Mouse (Mus musculus): ENCODE measurements around the gene Leng8. TPM values are rescaled to one million over a fixed set of nuclear protein-coding genes. Genes with fewer than 3 reads are reported as not detected.

Gene Leng8
- polyA plus RNA-seq, 1 experiment from 2014 or later = 72.6 TPM

DNA sequence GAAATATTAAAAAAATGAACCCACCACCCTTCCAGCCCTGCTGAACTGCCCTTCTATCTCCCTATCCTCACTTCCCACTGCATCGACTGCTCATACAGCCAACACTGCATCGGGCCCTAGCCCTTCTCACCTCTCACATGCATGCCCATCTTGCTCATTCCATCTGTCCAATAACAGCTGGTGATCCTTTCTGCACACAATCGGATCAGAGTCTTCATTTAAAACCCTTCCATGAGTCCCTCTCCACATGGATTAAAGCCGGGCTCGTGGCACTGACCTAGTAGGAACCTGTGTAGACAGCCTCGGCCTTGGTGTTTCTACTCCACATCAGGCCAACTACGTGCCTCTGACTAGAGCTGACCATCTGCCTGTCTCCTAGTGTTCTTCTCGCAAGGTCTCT lies 4.9 kb upstream of the Leng8 start:
- no peaks in the 10 kb centered on the region for H3K27me3 ChIP-seq (ENCODE audit: insufficient read depth, poor library complexity, severe bottlenecking)
- H3K4me1 ChIP-seq = peaks cover 8% of the 10 kb centered on the region
- H3K9me3 ChIP-seq = no peaks in the 10 kb centered on the region; the same call in 1 of the 2 replicates
- 83% methylated on average over 8 of the region's 8 CpGs for WGBS
- no peak overlapping the region for H3K4me3 ChIP-seq
- H3K27ac ChIP-seq = no peak overlapping the region
- no peak for DNase-seq (ENCODE audit: low spot score)
- no peaks in the 10 kb centered on the region for H3K36me3 ChIP-seq

GRCm38 (mm10) chr7:4132581-4132980 lies 4.3 kb upstream of the Leng8 start:
- 95% methylated on average over 3 of the region's 3 CpGs for WGBS
- H3K4me1 ChIP-seq = peaks cover 10% of the 10 kb centered on the region
- no peaks in the 10 kb centered on the region for H3K36me3 ChIP-seq
- DNase-seq (ENCODE audit: low spot score) = no peak
- no peaks in the 10 kb centered on the region for H3K27me3 ChIP-seq (ENCODE audit: insufficient read depth, poor library complexity, severe bottlenecking)
- H3K9me3 ChIP-seq = peaks cover 3% of the 10 kb centered on the region; the same call in 1 of the 2 replicates
- no peak overlapping the region for H3K27ac ChIP-seq
- H3K4me3 ChIP-seq = no peak overlapping the region

DNA sequence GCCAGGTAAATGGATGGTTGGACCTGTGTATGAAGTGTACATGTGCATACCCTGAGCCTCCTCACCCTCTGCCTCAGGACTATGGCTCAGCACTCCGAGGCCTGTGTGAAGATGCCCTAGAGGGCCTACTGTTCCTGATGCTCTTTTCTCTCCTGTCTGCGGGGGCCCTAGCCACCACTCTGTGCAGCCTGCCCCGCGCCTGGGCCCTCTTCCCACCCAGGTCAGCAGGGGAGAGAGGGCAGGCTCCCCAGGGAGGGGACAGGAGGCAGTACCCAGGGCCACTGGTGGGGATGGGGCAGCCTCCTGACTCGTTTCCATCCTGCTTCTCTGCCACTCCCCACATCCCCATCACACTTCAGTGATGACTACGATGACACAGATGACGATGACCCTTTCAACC lies 3.8 kb upstream of the Leng8 start:
- 71% methylated on average over 6 of the region's 7 CpGs for WGBS
- peaks cover 14% of the 10 kb centered on the region for H3K4me1 ChIP-seq

DNA sequence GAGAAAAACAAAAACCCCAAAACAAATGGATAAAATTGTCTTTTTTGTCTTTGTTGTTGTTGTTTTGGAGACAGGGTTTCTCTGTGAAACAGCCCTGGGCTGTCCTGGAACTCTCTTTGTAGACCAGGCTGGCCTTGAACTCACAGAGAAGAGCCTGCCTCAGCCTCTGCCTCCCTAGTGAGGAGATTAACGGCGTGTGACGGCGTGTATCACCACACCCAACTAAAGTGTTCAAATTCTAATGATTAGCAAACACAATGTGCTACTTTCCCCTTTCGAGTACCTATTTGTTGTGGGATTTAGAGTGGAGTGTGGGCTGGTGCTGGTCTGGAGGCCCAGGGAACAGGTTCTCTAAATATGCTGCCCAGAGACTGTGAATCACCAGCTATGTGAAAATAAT lies 1.9 kb upstream of the Leng8 start:
- peaks cover 18% of the 10 kb centered on the region for H3K4me1 ChIP-seq
- H3K27me3 ChIP-seq (ENCODE audit: insufficient read depth, poor library complexity, severe bottlenecking) = no peaks in the 10 kb centered on the region
- WGBS = 89% methylated on average over 5 of the region's 5 CpGs
- H3K9me3 ChIP-seq = peaks cover 3% of the 10 kb centered on the region; the same call in 1 of the 2 replicates
- H3K27ac ChIP-seq = no peak overlapping the region
- no peak overlapping the region for H3K4me3 ChIP-seq
- peaks cover 17% of the 10 kb centered on the region for H3K36me3 ChIP-seq
- DNase-seq (ENCODE audit: low spot score) = peak; percentile 61

More for the DNA sequence above, 3.8 kb upstream of the Leng8 start:
- no peak for DNase-seq (ENCODE audit: low spot score)
- peaks cover 3% of the 10 kb centered on the region; the same call in 1 of the 2 replicates for H3K9me3 ChIP-seq
- no peak overlapping the region for H3K4me3 ChIP-seq
- no peaks in the 10 kb centered on the region for H3K27me3 ChIP-seq (ENCODE audit: insufficient read depth, poor library complexity, severe bottlenecking)
- no peak overlapping the region for H3K27ac ChIP-seq
- no peaks in the 10 kb centered on the region for H3K36me3 ChIP-seq

- Histone ChIP-seq H3K27ac (peak overlapping the region; percentile 96), H3K9me3 (peaks cover 3% of the 10 kb centered on the region; the same call in 1 of the 2 replicates), H3K36me3 (peaks cover 32% of the 10 kb centered on the region), H3K4me3 (peak overlapping the region; percentile 85), H3K27me3 (ENCODE audit: insufficient read depth, poor library complexity, severe bottlenecking) (no peaks in the 10 kb centered on the region), H3K4me1 (peaks cover 16% of the 10 kb centered on the region)
- DNase-seq (ENCODE audit: low spot score) = no peak
- under 1% methylated on average over 16 of the region's 16 CpGs for WGBS
These were observed 452 bp upstream of the Leng8 start for GRCm38 (mm10) chr7:4136404-4136770.

DNA sequence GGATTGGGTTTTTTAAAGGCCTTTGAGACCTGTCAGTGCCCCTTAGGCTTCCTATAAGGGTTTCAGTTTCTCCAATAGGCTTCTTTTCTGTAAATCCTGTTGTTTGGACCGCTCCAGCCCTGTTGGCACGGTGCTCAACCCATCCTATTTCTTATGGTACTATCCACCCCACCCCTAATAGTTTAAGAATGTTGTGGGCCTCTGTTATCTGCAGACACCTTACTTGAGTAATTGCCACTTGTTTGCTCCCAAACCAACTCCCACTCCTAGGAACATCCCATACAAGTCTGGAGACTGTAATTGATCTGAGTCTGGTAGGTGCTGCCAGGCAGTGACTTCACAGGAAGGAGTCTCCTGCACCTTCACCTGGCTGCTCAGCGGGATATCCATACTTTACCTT lies 907 bp downstream of the Leng8 start:
- peak overlapping the region; percentile 85 for H3K4me3 ChIP-seq
- H3K9me3 ChIP-seq = peaks cover 3% of the 10 kb centered on the region; the same call in 1 of the 2 replicates
- H3K27ac ChIP-seq = peak overlapping the region; percentile 96
- 57% methylated on average over 3 of the region's 3 CpGs for WGBS
- H3K4me1 ChIP-seq = peaks cover 13% of the 10 kb centered on the region
- no peaks in the 10 kb centered on the region for H3K27me3 ChIP-seq (ENCODE audit: insufficient read depth, poor library complexity, severe bottlenecking)
- peaks cover 45% of the 10 kb centered on the region for H3K36me3 ChIP-seq
- DNase-seq (ENCODE audit: low spot score) = peak; percentile 20

- Histone ChIP-seq H3K27me3 (ENCODE audit: insufficient read depth, poor library complexity, severe bottlenecking) (no peaks in the 10 kb centered on the region), H3K4me1 (peaks cover 13% of the 10 kb centered on the region), H3K9me3 (peaks cover 3% of the 10 kb centered on the region; the same call in 1 of the 2 replicates), H3K4me3 (peak overlapping the region; percentile 85), H3K36me3 (peaks cover 49% of the 10 kb centered on the region), H3K27ac (no peak overlapping the region)
- 95% methylated on average over 2 of the region's 2 CpGs for WGBS
- DNase-seq (ENCODE audit: low spot score) = peak; percentile 56
These were observed 1.3 kb downstream of the Leng8 start for GRCm38 (mm10) chr7:4138181-4138580.

DNA sequence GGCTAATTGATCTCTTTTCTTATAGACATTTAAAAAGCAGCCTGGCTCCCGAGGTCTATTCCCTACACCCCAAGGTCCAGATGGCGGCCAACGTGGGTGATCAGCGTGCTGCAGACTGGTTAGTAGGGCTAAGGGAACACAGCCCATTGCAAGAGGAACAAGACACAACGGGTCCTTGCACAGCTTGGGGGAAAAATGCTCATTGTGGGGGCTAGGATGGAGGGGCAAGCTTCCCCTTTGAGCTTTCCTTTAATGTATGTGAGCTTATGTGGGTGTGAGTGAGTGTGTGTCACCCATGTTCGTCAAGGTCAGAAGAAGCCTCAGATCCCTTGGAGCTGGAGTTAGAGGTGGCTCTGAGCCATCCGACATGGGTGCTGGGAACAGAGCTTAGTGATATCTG lies 1.8 kb downstream of the Leng8 start:
- no peak overlapping the region for H3K27ac ChIP-seq
- 94% methylated on average over 7 of the region's 7 CpGs for WGBS
- peaks cover 3% of the 10 kb centered on the region; the same call in 1 of the 2 replicates for H3K9me3 ChIP-seq
- DNase-seq (ENCODE audit: low spot score) = peak; percentile 68
- H3K27me3 ChIP-seq (ENCODE audit: insufficient read depth, poor library complexity, severe bottlenecking) = no peaks in the 10 kb centered on the region
- H3K4me3 ChIP-seq = no peak overlapping the region
- H3K36me3 ChIP-seq = peaks cover 54% of the 10 kb centered on the region
- peaks cover 13% of the 10 kb centered on the region for H3K4me1 ChIP-seq

DNA sequence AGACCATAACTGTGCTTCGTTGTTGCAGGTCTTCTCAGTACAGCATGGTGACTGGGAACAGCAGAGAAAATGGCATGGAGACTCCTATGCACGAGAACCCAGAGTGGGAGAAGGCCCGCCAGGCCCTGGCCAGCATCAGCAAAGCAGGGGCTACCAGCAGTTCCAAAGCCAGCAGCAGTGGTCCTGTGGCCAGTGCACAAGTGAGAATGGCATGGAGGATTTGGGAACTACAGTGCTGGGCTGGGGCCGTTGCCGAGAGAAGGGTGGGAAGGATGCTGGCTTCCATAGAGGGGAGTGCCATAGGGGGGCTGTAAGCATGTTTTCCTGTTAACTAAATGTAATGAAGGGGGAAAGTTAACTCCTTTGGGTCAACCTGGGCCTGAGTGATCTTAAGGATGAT lies 2.6 kb downstream of the Leng8 start:
- Histone ChIP-seq H3K27ac (no peak overlapping the region), H3K36me3 (peaks cover 62% of the 10 kb centered on the region), H3K4me1 (peaks cover 13% of the 10 kb centered on the region), H3K9me3 (peaks cover 3% of the 10 kb centered on the region; the same call in 1 of the 2 replicates), H3K4me3 (no peak overlapping the region), H3K27me3 (ENCODE audit: insufficient read depth, poor library complexity, severe bottlenecking) (no peaks in the 10 kb centered on the region)
- peak; percentile 55 for DNase-seq (ENCODE audit: low spot score)
- WGBS = 91% methylated on average over 5 of the region's 5 CpGs

DNA sequence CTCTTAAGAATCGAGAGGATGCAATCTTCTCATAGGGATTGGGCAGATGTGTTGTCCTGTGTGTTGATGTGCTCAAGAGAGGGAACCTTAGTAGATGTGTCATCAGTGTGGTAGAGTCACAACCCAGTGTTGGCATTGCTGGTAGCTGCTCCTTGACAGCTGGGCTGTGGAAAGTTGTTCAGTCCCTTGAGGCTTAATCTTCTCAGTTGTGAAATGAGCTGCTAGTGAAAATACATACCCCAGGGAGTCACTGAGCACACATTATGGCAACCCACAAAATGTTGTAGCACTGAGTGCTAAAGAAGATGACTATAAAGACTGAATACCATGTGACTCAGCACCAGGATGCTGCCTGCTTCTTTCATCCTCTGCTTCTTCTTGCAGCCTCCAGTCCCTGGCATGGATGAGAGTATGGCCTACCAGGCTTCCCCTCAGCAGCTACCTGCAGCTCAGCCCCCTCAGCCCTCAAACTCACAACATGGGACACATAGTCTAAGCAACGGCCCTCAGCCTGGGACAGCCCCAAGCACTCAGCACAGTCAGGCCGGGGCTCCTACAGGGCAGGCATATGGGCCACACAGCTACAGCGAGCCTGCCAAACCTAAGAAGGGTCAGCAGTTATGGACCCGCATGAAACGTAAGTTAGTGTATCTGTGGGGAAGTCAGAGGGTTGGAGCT lies 4.9 kb downstream of the Leng8 start:
- Histone ChIP-seq H3K27me3 (ENCODE audit: insufficient read depth, poor library complexity, severe bottlenecking) (no peaks in the 10 kb centered on the region), H3K4me3 (no peak overlapping the region), H3K4me1 (peaks cover 13% of the 10 kb centered on the region), H3K36me3 (peaks cover 86% of the 10 kb centered on the region), H3K27ac (no peak overlapping the region), H3K9me3 (peaks cover 3% of the 10 kb centered on the region; the same call in 1 of the 2 replicates)
- WGBS = 95% methylated on average over 6 of the region's 6 CpGs
- DNase-seq (ENCODE audit: low spot score) = peak; percentile 75

DNA sequence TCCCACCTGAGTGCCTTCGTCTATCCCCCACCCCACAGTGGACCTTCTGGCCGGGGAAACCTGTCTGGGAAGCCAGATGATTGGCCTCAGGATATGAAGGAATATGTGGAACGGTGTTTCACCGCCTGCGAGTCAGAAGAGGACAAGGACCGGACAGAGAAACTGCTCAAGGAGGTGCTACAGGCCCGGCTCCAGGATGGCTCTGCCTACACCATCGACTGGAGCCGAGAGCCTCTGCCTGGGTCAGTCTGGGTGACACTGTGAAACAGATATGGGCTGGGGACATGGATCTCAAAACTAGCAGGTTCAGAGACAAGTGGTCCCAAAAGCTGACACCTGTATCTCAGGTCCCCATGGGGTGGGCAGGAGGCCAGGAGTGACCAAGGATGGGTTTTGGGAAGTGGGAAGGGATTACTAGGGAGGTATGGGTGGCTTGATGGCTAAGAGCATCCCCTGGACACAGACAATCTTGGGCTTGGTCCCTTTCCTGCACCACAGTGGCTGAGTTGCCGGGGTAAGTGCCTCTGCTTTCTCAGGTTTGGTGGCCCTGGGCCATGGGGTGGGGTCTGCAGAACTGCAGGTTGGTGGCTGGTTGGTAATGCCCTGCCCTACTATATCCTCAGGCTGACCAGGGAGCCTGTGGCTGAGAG lies 6.1 kb downstream of the Leng8 start:
- peaks cover 8% of the 10 kb centered on the region for H3K4me1 ChIP-seq
- peaks cover 97% of the 10 kb centered on the region for H3K36me3 ChIP-seq
- H3K9me3 ChIP-seq = no peaks in the 10 kb centered on the region
- H3K27me3 ChIP-seq (ENCODE audit: insufficient read depth, poor library complexity, severe bottlenecking) = no peaks in the 10 kb centered on the region
- DNase-seq (ENCODE audit: low spot score) = peak; percentile 60
- WGBS = 91% methylated on average over 10 of the region's 10 CpGs
- H3K27ac ChIP-seq = no peak overlapping the region
- no peak overlapping the region for H3K4me3 ChIP-seq

DNA sequence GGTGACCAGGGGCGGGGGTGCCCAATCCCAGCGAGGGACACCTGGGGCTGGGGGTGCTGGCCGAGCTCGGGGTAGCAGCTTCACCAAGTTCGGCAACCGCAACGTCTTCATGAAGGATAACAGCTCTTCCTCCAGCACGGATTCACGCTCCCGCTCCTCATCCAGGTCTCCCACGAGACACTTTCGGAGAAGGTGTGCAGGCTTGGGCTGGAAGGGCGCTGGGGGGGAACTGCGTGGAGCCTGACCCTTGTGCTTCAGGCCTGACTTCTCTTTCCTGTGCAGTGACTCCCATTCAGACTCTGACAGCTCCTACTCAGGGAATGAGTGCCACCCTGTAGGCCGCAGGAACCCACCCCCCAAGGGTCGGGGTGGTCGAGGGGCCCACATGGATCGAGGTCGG lies 6.7 kb downstream of the Leng8 start:
- no peak overlapping the region for H3K27ac ChIP-seq
- peak; percentile 68 for DNase-seq (ENCODE audit: low spot score)
- H3K27me3 ChIP-seq (ENCODE audit: insufficient read depth, poor library complexity, severe bottlenecking) = no peaks in the 10 kb centered on the region
- peaks cover 8% of the 10 kb centered on the region for H3K4me1 ChIP-seq
- WGBS = 92% methylated on average over 19 of the region's 19 CpGs
- H3K36me3 ChIP-seq = peaks cover 94% of the 10 kb centered on the region
- H3K9me3 ChIP-seq = no peaks in the 10 kb centered on the region
- no peak overlapping the region for H3K4me3 ChIP-seq

DNA sequence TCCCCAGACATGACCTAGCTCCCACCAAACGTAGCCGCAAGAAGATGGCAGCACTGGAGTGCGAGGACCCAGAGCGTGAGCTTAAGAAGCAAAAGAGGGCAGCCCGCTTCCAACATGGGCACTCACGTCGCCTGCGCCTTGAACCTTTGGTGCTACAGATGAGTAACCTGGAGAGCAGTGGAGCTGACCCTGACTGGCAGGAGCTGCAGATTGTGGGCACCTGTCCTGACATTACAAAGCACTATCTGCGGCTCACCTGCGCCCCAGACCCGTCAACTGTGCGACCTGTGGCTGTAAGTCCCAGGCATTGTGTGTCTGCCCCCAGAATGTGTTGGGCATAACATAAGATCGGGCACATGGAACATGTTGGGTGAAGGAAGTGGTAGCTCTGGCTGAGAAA lies 7.2 kb downstream of the Leng8 start:
- 94% methylated on average over 13 of the region's 13 CpGs for WGBS
- Histone ChIP-seq H3K4me3 (no peak overlapping the region), H3K36me3 (peaks cover 89% of the 10 kb centered on the region), H3K4me1 (peaks cover 12% of the 10 kb centered on the region), H3K9me3 (no peaks in the 10 kb centered on the region), H3K27ac (no peak overlapping the region), H3K27me3 (ENCODE audit: insufficient read depth, poor library complexity, severe bottlenecking) (no peaks in the 10 kb centered on the region)
- DNase-seq (ENCODE audit: low spot score) = peak; percentile 72

All from heart, embryonic 10.5 days (tissue).